Mouse (Mus musculus) layer of hippocampus, postnatal 10 days (tissue): Measurements from ENCODE around the gene Nudt13. TPM values are rescaled to one million over a fixed set of nuclear protein-coding genes. Genes with fewer than 3 reads are reported as not detected.
A peak's percentile ranks its signal among the peaks of the same experiment; 100 is the strongest.

Experiments
- DNase-seq, 2 experiments: peaks; one replicate each; pipeline ENCODE4 v3.0.0; 2021; ENCODE audit warnings: low spot score in 2 of 2
- total RNA-seq, 2 experiments: library from RNA; stranded (reverse); gene quantifications; 2 replicates each; pipeline ENCODE4 v1.2.3; 2021

Nudt13 gene
- total RNA-seq, 2 experiments from 2014 or later, result 19.5 to 20.6 TPM

GRCm38 (mm10) chr14:20339415-20339814 is 44.9 kb downstream of the Nudt13 start:
- no peak for DNase-seq

- peak; percentile 14 to 32 for DNase-seq
Measured at GRCm38 (mm10) chr14:20340149-20340548, 45.7 kb downstream of the Nudt13 start.

GRCm38 (mm10) chr14:20340866-20341265 is 46.4 kb downstream of the Nudt13 start:
- DNase-seq, result no peak

- DNase-seq, result no peak
Measured at GRCm38 (mm10) chr14:20345885-20346284, 51.4 kb downstream of the Nudt13 start.

GRCm38 (mm10) chr14:20347441-20347990 is 53.0 kb downstream of the Nudt13 start:
- no peak for DNase-seq

GRCm38 (mm10) chr14:20347991-20348541 is 53.6 kb downstream of the Nudt13 start, which contains the start of the genes Ecd and Fam149b:
Gene Ecd, minus strand, starts transcription at chr14:20348121.
Gene Fam149b, plus strand, starts transcription at chr14:20348162.
- peak; percentile 94 to 96 for DNase-seq

- DNase-seq, result no peak
Measured at GRCm38 (mm10) chr14:20363230-20363629, 68.7 kb downstream of the Nudt13 start.

Other genes with a start within 250 kb of the Nudt13 start
- gene Saysd1, start 156.2 kb upstream of the Nudt13 start, total RNA-seq, result 1 to 10 TPM; 4.8 to 5.0 TPM
- gene Kcnk5, start 112.9 kb upstream of the Nudt13 start, total RNA-seq, result under 1 TPM; 0.21 to 0.33 TPM
- not detected for gene Kcnk16, start 25.5 kb upstream of the Nudt13 start, total RNA-seq
- 10 to 100 TPM; 30.0 to 32.0 TPM for gene Ecd, start 53.4 kb downstream of the Nudt13 start, total RNA-seq
- gene Fam149b, start 53.5 kb downstream of the Nudt13 start, total RNA-seq, result 10 to 100 TPM; 43.0 to 50.2 TPM
- 10 to 100 TPM; 23.2 to 23.5 TPM for gene Dnajc9, start 94.2 kb downstream of the Nudt13 start, total RNA-seq
- gene Mrps16, start 98.9 kb downstream of the Nudt13 start, total RNA-seq, result 10 to 100 TPM; 31.5 to 37.8 TPM
- gene Cfap70, start 157.5 kb downstream of the Nudt13 start, total RNA-seq, result 1 to 10 TPM; 1.5 to 3.4 TPM
- 10 to 100 TPM; 50.2 to 53.5 TPM for gene Anxa7, start 185.4 kb downstream of the Nudt13 start, total RNA-seq
- 1 to 10 TPM; 1.7 to 1.8 TPM for gene Mss51, start 202.2 kb downstream of the Nudt13 start, total RNA-seq